In the genomic region with DNA sequence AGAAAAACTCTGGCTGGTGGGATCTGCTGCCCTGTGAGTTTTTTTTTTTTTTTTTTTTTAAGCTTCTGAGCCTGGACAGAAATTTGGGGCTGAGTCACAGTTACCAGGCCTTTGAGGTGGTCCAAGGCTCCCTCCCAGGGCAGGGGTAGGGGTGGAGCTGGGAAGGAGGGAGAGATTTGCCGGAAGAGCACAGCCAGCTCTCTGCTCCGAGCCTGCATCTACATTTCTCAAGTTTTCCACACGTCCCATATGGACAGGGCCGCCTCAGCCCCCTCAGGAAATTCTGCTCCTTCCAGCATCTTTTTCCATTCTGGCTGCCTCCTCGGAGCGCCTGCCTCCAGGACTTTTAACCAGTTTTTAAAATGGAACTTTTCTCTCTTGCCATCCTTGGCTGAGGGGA, we compare ENCODE assay signal across 13 mouse cellular contexts. TPM values are rescaled to one million over a fixed set of nuclear protein-coding genes. Genes with fewer than 3 reads are reported as not detected.
A peak's percentile ranks its signal among the peaks of the same experiment; 100 is the strongest.
DNase-seq lines count a peak whose midpoint lies in the region; ATAC-seq and TF ChIP-seq lines count a peak whose summit lies in the region.
"Had no signal": no experiment of that assay in that cellular context is flagged by ENCODE, and none has a peak within 500 bp of the region (broad histone marks: within the 10 kb centered on the region; RNA-seq: fewer than 3 reads in every experiment).

No protein-coding gene starts in this region.

- WGBS in heart, embryonic 10.5 days, result 37% methylated on average over 6 of the region's 6 CpGs
- WGBS in embryonic facial prominence, embryonic 13.5 days, result 16% methylated on average over 6 of the region's 6 CpGs
- 34% methylated on average over 6 of the region's 6 CpGs for WGBS in stomach, embryonic 15.5 days

- H3K27ac ChIP-seq in heart, embryonic 10.5 days, result peak overlapping the region; percentile 25
- peak overlapping the region; percentile 85 for H3K27ac ChIP-seq in layer of hippocampus, adult 2 months
- H3K27ac ChIP-seq in embryonic facial prominence, embryonic 13.5 days, result peak overlapping the region; percentile 93
- peak overlapping the region; percentile 74 for H3K27ac ChIP-seq in stomach, embryonic 15.5 days
- H3K27ac ChIP-seq: neural tube, embryonic 12.5 days had no signal

- TF ChIP-seq CTCF in layer of hippocampus, adult 2 months (conservative IDR thresholded peaks at IDR 0.05), result no peak

- H3K4me1 ChIP-seq in heart, embryonic 10.5 days, result peaks cover 17% of the 10 kb centered on the region
- peaks cover 60% of the 10 kb centered on the region for H3K4me1 ChIP-seq in embryonic facial prominence, embryonic 13.5 days
- 0 out of 2 replicates have a peak, but pooled peaks cover 2% of the 10 kb centered on the region for H3K4me1 ChIP-seq in stomach, embryonic 15.5 days

- intact Hi-C loops in heart, postnatal 36 days (cut with DNase I), result no loop called here

- H3K9me3 ChIP-seq in heart, embryonic 10.5 days, result no peaks in the 10 kb centered on the region
- H3K9me3 ChIP-seq in embryonic facial prominence, embryonic 13.5 days, result no peaks in the 10 kb centered on the region
- H3K9me3 ChIP-seq in stomach, embryonic 15.5 days, result no peaks in the 10 kb centered on the region
- H3K9me3 ChIP-seq: neural tube, embryonic 12.5 days had no signal

- peak overlapping the region; percentile 12; the same call in 1 of the 2 replicates for H3K4me2 ChIP-seq in embryonic facial prominence, embryonic 13.5 days
- no peak overlapping the region for H3K4me2 ChIP-seq in stomach, embryonic 15.5 days
- H3K4me2 ChIP-seq: neural tube, embryonic 12.5 days had no signal

- no peak for ATAC-seq in embryonic facial prominence, embryonic 13.5 days (ENCODE audit: insufficient number of reproducible peaks, insufficient read depth, low FRiP score, low TSS enrichment, low read depth)
- no peak for ATAC-seq in stomach, embryonic 15.5 days (ENCODE audit: insufficient read depth, low FRiP score, low read depth)
- ATAC-seq: liver, postnatal 0 days had no signal

- DNase-seq in heart, embryonic 10.5 days (ENCODE audit: low spot score), result no peak
- no peak for DNase-seq in heart, postnatal 36 days
- no peak for DNase-seq in layer of hippocampus, adult 2 months (ENCODE audit: low spot score in 2 of 2)
- DNase-seq in layer of hippocampus, adult 11-12 months (ENCODE audit: low spot score), result no peak
- DNase-seq in ovary, adult 18-20 months (ENCODE audit: low spot score), result no peak
- DNase-seq in kidney, adult 18-20 months, result no peak
- DNase-seq: adrenal gland, postnatal 10 days; kidney, postnatal 25 days; liver, postnatal 0 days; right cerebral cortex, adult 18-20 months had no signal

- H3K27me3 ChIP-seq in heart, embryonic 10.5 days (ENCODE audit: insufficient read depth, poor library complexity, severe bottlenecking), result peaks cover 32% of the 10 kb centered on the region
- H3K27me3 ChIP-seq in embryonic facial prominence, embryonic 13.5 days, result no peaks in the 10 kb centered on the region
- H3K27me3 ChIP-seq in stomach, embryonic 15.5 days (replicated peaks), result no peaks in the 10 kb centered on the region

- H3K36me3 ChIP-seq in heart, embryonic 10.5 days, result no peaks in the 10 kb centered on the region
- H3K36me3 ChIP-seq in embryonic facial prominence, embryonic 13.5 days, result peaks cover 42% of the 10 kb centered on the region
- H3K36me3 ChIP-seq in stomach, embryonic 15.5 days, result no peaks in the 10 kb centered on the region

- no peak overlapping the region for H3K4me3 ChIP-seq in heart, embryonic 10.5 days
- no peak overlapping the region for H3K4me3 ChIP-seq in layer of hippocampus, adult 2 months
- no peak overlapping the region for H3K4me3 ChIP-seq in embryonic facial prominence, embryonic 13.5 days
- no peak overlapping the region for H3K4me3 ChIP-seq in stomach, embryonic 15.5 days (replicated peaks)
- H3K4me3 ChIP-seq: neural tube, embryonic 12.5 days had no signal

- peak overlapping the region; percentile 52; the same call in 1 of the 2 replicates for H3K9ac ChIP-seq in embryonic facial prominence, embryonic 13.5 days
- no peak overlapping the region for H3K9ac ChIP-seq in stomach, embryonic 15.5 days
- H3K9ac ChIP-seq: liver, postnatal 0 days had no signal

RNA-seq across cellular contexts. Expression of a gene that starts 22.6 kb away (rescaled TPM):
- polyA plus RNA-seq in heart, embryonic 10.5 days (2016; fragmentation: Nextera tagmentation; extraction: Ambion mirVana), result 41.0 and 48.0 TPM in 2 replicates
- 10 to 100 TPM; 25.0 to 33.3 TPM for total RNA-seq in heart, postnatal 36 days (2021)
- total RNA-seq in layer of hippocampus, adult 2 months (2021), result 10 to 100 TPM; 75.3 to 92.7 TPM
- polyA plus RNA-seq in embryonic facial prominence, embryonic 13.5 days (2015; fragmentation: Nextera tagmentation; extraction: Ambion mirVana), result 48.6 and 54.2 TPM in 2 replicates
- polyA plus RNA-seq in stomach, embryonic 15.5 days (2015; fragmentation: Nextera tagmentation; extraction: Ambion mirVana), result 33.8 and 41.6 TPM in 2 replicates

RNA-seq across cellular contexts. Expression of a gene that starts 23.6 kb away (rescaled TPM):
- 4.3 and 9.4 TPM in 2 replicates for polyA plus RNA-seq in heart, embryonic 10.5 days (2016; fragmentation: Nextera tagmentation; extraction: Ambion mirVana)
- total RNA-seq in heart, postnatal 36 days (2021), result 1 to 10 TPM; 4.0 TPM
- total RNA-seq in layer of hippocampus, adult 2 months (2021), result 1,000 to 10,000 TPM; 1,274 to 1,381 TPM
- 31.9 and 32.4 TPM in 2 replicates for polyA plus RNA-seq in embryonic facial prominence, embryonic 13.5 days (2015; fragmentation: Nextera tagmentation; extraction: Ambion mirVana)
- 12.1 and 12.8 TPM in 2 replicates for polyA plus RNA-seq in stomach, embryonic 15.5 days (2015; fragmentation: Nextera tagmentation; extraction: Ambion mirVana)

RNA-seq across cellular contexts. Expression of a gene that starts 41.7 kb away (rescaled TPM):
- polyA plus RNA-seq in heart, embryonic 10.5 days (2016; fragmentation: Nextera tagmentation; extraction: Ambion mirVana), result 318 and 348 TPM in 2 replicates
- 100 to 1,000 TPM; 188 to 208 TPM for total RNA-seq in heart, postnatal 36 days (2021)
- total RNA-seq in layer of hippocampus, adult 2 months (2021), result 100 to 1,000 TPM; 212 to 222 TPM
- 497 and 538 TPM in 2 replicates for polyA plus RNA-seq in embryonic facial prominence, embryonic 13.5 days (2015; fragmentation: Nextera tagmentation; extraction: Ambion mirVana)
- polyA plus RNA-seq in stomach, embryonic 15.5 days (2015; fragmentation: Nextera tagmentation; extraction: Ambion mirVana), result 418 and 429 TPM in 2 replicates

RNA-seq across cellular contexts. Expression of a gene that starts 42.3 kb away (rescaled TPM):
- polyA plus RNA-seq in heart, embryonic 10.5 days (2016; fragmentation: Nextera tagmentation; extraction: Ambion mirVana), result 22.0 and 27.2 TPM in 2 replicates
- 10 to 100 TPM; 74.5 to 78.2 TPM for total RNA-seq in heart, postnatal 36 days (2021)
- 10 to 100 TPM; 87.9 TPM for total RNA-seq in layer of hippocampus, adult 2 months (2021)
- polyA plus RNA-seq in embryonic facial prominence, embryonic 13.5 days (2015; fragmentation: Nextera tagmentation; extraction: Ambion mirVana), result 25.6 and 31.2 TPM in 2 replicates
- 24.9 and 25.2 TPM in 2 replicates for polyA plus RNA-seq in stomach, embryonic 15.5 days (2015; fragmentation: Nextera tagmentation; extraction: Ambion mirVana)

RNA-seq across cellular contexts. Expression of a gene that starts 52.2 kb away (rescaled TPM):
- polyA plus RNA-seq in heart, embryonic 10.5 days (2016; fragmentation: Nextera tagmentation; extraction: Ambion mirVana), result 41.2 and 50.5 TPM in 2 replicates
- total RNA-seq in heart, postnatal 36 days (2021), result 10 to 100 TPM; 43.9 to 44.3 TPM
- total RNA-seq in layer of hippocampus, adult 2 months (2021), result 100 to 1,000 TPM; 160 to 170 TPM
- polyA plus RNA-seq in embryonic facial prominence, embryonic 13.5 days (2015; fragmentation: Nextera tagmentation; extraction: Ambion mirVana), result 44.1 and 47.8 TPM in 2 replicates
- 36.1 and 42.9 TPM in 2 replicates for polyA plus RNA-seq in stomach, embryonic 15.5 days (2015; fragmentation: Nextera tagmentation; extraction: Ambion mirVana)

Comparison
In these comparisons a context has a peak if more than half of its experiments do, and no peak if none do; other contexts are left out.
1. H3K27ac ChIP-seq: peak in every context shown above with its lines; median percentile 93 in embryonic facial prominence, embryonic 13.5 days; 85 in layer of hippocampus, adult 2 months; 74 in stomach, embryonic 15.5 days; 25 in heart, embryonic 10.5 days.